Mouse (Mus musculus) heart, embryonic 11.5 days (tissue): ENCODE data around the gene Szrd1. TPM values are rescaled to one million over a fixed set of nuclear protein-coding genes. Genes with fewer than 3 reads are reported as not detected.
"Not testable (repeated sequence)": the region's sequence is repeated elsewhere in the genome, so short reads cannot be mapped to it uniquely, and the experiment has no call there.

Experiments
- ATAC-seq: fragments of 200-750 bp; cut with Nextera tagmentation; replicated peaks from 2 replicates; pipeline ENCODE4 v1.8.0; 2017; ENCODE audit warnings: moderate library complexity; ENCODE audit not compliant: insufficient number of reproducible peaks, low FRiP score, low TSS enrichment
- H3K27ac ChIP-seq: fragments of 300-500 bp; sonication (generic); 2 replicates; pipeline ENCODE4 v1.5.1; 2014; ENCODE audit warnings: mild to moderate bottlenecking, low read depth, low read length
- H3K27me3 ChIP-seq: fragments of 300-500 bp; sonication (generic); 2 replicates; pipeline ENCODE4 v1.6.1; 2014; ENCODE audit warnings: mild to moderate bottlenecking, low read length, mixed read lengths; ENCODE audit not compliant: control insufficient read depth, insufficient read depth
- H3K36me3 ChIP-seq: fragments of 300-500 bp; sonication (generic); 2 replicates; pipeline ENCODE4 v1.6.1; 2014; ENCODE audit warnings: mild to moderate bottlenecking, low read length, moderate library complexity, mixed read lengths; ENCODE audit not compliant: control insufficient read depth, insufficient read depth
- H3K4me1 ChIP-seq: fragments of 300-500 bp; sonication (generic); 2 replicates; pipeline ENCODE4 v1.6.1; 2014; ENCODE audit warnings: low read length; ENCODE audit not compliant: control insufficient read depth, insufficient read depth
- H3K4me2 ChIP-seq: fragments of 300-500 bp; sonication (generic); 2 replicates; pipeline ENCODE4 v1.6.1; 2014; ENCODE audit warnings: mild to moderate bottlenecking, moderate library complexity
- H3K4me3 ChIP-seq: fragments of 300-500 bp; sonication (generic); 2 replicates; pipeline ENCODE4 v1.5.1; 2014; ENCODE audit warnings: low read depth, low read length
- H3K9ac ChIP-seq: fragments of 300-500 bp; sonication (generic); 2 replicates; pipeline ENCODE4 v1.6.1; 2014; ENCODE audit warnings: mild to moderate bottlenecking, low read depth, low read length, moderate library complexity
- H3K9me3 ChIP-seq: fragments of 300-500 bp; sonication (generic); replicated peaks from 2 replicates; pipeline ENCODE4 v1.6.1; 2016; ENCODE audit warnings: low read length; ENCODE audit not compliant: control insufficient read depth
- WGBS: fragments of 180-500 bp; shearing (Covaris S2); extraction: QIAGEN DNeasy Blood & Tissue Kit; methylation state at CpG from one replicate; pipeline ENCODE4 v1.1.7; 2014; ENCODE audit not compliant: insufficient replicate concordance; 5-methylcytosine and 5-hydroxymethylcytosine counted together
- polyA plus RNA-seq: library from polyadenylated mRNA; unstranded; fragments of >200 nt; fragmentation: Nextera tagmentation; extraction: Ambion mirVana; gene quantifications from 2 replicates; pipeline ENCODE4 v1.2.1, GENCODE M21; 2014

The Szrd1 gene
- polyA plus RNA-seq, 1 experiment from 2014 or later: 25.7 TPM

DNA sequence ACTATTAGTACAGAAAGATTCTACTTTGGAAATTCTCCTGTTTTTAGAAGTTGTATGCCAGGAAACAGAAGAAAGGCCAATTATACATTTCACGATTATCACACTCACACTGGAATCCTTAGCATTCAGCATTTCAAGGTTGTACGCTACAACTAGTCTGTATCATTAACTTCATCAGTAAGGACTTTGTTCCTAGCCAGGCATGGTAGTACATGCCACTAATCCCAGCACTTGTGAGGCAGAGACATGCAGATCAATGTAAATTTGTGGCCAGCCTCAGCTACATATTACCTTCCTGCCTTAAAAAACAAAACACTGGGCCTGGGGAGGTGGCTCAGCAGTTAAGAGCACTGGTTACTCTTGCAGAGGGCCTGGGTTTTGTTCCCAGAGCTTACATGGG lies 19.0 kb upstream of the Szrd1 start:
- H3K36me3 ChIP-seq: no peaks in the 10 kb centered on the region
- no peaks in the 10 kb centered on the region for H3K9me3 ChIP-seq
- H3K4me1 ChIP-seq: peaks cover 11% of the 10 kb centered on the region
- H3K4me2 ChIP-seq: no peak overlapping the region
- H3K27ac ChIP-seq: no peak overlapping the region
- H3K9ac ChIP-seq: no peak overlapping the region
- no peak for ATAC-seq
- WGBS: 70% methylated on average over 2 of the region's 2 CpGs
- no peak overlapping the region for H3K4me3 ChIP-seq
- no peaks in the 10 kb centered on the region for H3K27me3 ChIP-seq

DNA sequence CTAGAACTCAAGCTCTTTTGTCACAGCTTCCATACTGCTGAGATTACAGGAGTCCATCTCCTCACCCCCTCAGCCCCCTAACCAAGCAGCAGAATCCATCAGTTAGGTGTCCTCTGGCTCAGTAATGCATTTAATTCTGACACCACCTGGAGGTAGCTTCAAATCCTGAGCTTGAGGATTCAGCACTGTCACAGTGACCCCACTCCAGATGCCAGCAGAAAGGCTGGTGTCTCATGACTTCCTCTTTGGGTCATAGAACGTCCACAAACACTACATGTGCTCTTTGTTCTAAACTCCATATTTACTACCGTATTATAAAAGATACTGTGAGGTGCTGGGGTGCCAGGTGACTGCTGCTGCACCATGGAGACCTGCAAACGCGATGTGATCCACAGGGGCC lies 17.9 kb upstream of the Szrd1 start:
- WGBS: 74% methylated on average over 4 of the region's 4 CpGs

DNA sequence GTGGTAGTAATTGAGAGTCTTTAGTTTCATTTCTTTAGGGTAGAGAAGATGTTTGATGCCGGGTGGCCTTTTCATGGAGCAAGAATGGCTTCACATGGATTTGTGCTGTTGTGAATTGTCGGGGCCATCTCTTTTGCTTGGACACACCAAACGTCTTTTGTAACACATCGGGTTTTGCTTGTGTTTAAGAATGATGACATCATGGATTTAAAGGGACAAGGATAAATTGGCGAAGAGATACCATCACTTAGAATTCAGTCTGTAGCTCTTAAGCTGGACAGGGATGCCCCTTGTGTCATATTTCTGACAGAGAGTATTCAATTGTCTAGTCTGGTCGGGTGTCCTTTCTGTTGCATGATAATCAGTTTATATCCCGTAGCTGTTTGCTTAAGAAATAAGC lies 9.5 kb upstream of the Szrd1 start:
- Histone ChIP-seq H3K27me3 (no peaks in the 10 kb centered on the region), H3K9ac (peak overlapping the region; percentile 97), H3K4me3 (peak overlapping the region; percentile 99), H3K4me1 (peaks cover 20% of the 10 kb centered on the region), H3K36me3 (no peaks in the 10 kb centered on the region), H3K27ac (no peak overlapping the region), H3K4me2 (peak overlapping the region; percentile 92), H3K9me3 (no peaks in the 10 kb centered on the region)
- WGBS: 39% methylated on average over 7 of the region's 7 CpGs
- ATAC-seq: no peak

More for the DNA sequence above, 17.9 kb upstream of the Szrd1 start:
- Histone ChIP-seq H3K27me3 (no peaks in the 10 kb centered on the region), H3K9ac (no peak overlapping the region; the same call in 1 of the 2 replicates), H3K9me3 (no peaks in the 10 kb centered on the region), H3K4me2 (no peak overlapping the region), H3K4me3 (no peak overlapping the region), H3K36me3 (no peaks in the 10 kb centered on the region), H3K4me1 (peaks cover 15% of the 10 kb centered on the region), H3K27ac (no peak overlapping the region)
- ATAC-seq: no peak

DNA sequence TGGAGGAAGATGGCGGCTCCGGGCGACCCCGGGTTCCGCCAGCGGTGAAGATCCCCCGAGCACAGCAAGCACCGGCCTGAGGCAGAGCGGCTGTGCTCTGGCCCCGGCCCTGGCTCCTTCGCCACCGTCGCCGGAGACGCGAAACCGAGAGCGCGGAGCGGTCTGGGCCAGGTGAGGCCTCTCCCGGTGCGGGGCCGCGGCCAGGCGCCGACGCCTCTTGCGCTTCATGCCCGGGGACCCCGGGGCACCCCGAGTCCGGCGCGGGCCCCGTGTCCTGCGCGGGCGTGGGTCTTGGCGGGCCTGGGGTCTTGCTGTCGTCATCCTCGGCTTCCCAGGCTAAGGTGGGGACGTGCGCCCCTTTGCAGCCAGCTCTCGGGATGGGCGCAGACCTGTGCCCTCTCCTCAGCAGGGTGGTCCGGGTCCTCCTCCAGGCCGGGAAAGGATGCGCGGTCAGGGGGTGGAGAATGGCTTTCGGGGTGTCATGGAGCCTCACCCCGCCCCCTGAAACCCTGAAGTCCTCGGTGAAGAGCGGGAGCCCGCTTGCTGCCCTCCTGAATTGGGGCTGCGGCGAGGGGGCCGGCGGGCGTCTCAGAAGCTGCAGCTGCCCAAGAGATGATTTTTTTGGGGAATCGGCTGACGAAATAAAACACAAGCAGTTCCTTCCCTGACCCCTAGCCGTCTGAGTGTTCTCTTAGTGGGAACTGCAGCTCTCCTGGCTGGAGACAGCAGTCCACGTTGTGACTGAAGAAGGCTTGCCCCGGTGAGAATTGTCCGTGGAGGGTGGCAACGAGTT lies 8.6 kb upstream of the Szrd1 start:
- no peaks in the 10 kb centered on the region for H3K36me3 ChIP-seq
- peaks cover 20% of the 10 kb centered on the region for H3K4me1 ChIP-seq
- WGBS: under 1% methylated on average over 55 of the region's 66 CpGs
- H3K4me3 ChIP-seq: peak overlapping the region; percentile 99
- H3K9ac ChIP-seq: peak overlapping the region; percentile 97
- peak; percentile 64 for ATAC-seq
- no peaks in the 10 kb centered on the region for H3K9me3 ChIP-seq
- H3K4me2 ChIP-seq: peak overlapping the region; percentile 92
- H3K27ac ChIP-seq: peak overlapping the region; percentile 81
- H3K27me3 ChIP-seq: no peaks in the 10 kb centered on the region

DNA sequence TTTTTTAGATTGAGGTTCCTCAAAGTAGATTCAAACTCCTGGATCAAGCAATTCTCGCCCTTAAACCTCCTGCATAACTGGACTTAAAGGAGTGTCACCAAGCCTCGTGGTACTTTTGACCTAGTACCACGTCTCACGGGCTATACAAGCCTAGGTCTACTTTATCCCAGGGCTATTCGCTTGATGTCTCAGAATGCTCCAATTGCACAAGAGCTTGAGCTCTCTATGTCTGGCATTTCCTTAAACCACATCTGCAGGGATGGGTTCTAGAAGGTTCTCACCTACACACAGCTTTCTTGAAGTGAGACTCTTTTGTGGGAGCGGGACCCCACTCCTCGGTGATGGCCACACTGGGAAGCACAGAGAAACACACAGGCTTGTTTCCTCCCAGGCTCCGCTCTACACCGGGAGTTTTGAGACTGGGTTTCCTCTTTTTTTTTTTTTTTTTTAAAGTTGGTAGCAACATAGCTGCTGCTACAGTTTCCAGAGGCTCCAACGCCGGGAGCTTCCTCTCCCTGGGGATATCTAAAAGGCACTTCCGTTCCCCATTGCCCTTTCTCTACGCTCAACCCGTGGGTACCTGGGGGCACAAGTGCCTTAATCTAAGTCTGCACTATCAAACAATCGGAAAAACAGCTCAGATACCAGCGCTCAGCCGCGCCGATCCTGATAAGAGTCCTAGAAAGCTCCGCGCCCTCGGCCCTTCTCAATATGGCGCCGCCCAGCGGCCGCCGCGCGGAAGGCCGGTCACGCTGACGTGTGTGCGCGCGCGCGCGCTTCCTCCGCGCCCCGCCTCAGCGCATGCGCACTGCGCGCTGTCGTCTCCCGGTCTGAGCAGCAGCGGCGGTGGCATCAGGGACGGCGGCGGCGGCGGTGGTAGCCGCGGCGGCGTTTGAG lies 7.8 kb upstream of the Szrd1 start, which contains the start of gene Fbxo42:
TSS of gene Fbxo42 (plus strand) at position 802 of the 897 bp plus-strand sequence.
- H3K36me3 ChIP-seq: no peaks in the 10 kb centered on the region
- WGBS: 8% methylated on average over 54 of the region's 58 CpGs
- H3K4me1 ChIP-seq: peaks cover 15% of the 10 kb centered on the region
- peak within 1 kb of the TSS; percentile 81 for H3K27ac ChIP-seq
- H3K4me3 ChIP-seq: peak within 1 kb of the TSS; percentile 99
- no peaks in the 10 kb centered on the region for H3K27me3 ChIP-seq
- peak within 1 kb of the TSS; percentile 92 for H3K4me2 ChIP-seq
- no peaks in the 10 kb centered on the region for H3K9me3 ChIP-seq
- H3K9ac ChIP-seq: peak within 1 kb of the TSS; percentile 97
- ATAC-seq: peak; percentile 84

DNA sequence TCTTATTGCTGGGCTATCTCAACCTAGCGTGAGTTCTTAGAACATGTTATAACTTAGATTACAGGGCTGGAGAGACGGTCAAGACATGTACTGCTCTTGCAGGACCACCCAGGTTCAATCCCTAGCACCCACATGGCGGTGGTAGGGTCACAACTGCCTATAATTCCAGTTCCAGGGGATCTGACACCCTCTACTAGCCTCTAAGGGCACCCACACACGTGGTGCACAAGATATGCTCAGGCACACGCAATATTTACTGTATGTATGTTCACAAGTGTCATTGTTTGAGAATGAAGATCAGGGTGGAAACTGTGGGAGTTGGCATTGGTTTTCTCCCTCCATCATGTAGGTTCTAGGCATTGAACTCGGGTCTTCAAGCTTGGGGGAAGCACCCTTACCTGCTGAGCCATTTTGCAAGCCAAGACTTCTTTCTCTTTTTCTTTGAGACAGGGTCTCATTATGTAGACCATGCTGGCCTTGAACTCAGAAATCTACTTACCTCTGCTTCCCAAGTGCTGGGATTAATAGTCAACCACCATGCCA lies 7.0 kb upstream of the Szrd1 start:
- H3K4me3 ChIP-seq: no peak overlapping the region
- no peaks in the 10 kb centered on the region for H3K9me3 ChIP-seq
- peak overlapping the region; percentile 92 for H3K4me2 ChIP-seq
- H3K27ac ChIP-seq: no peak overlapping the region
- WGBS: 88% methylated on average over 6 of the region's 6 CpGs
- H3K9ac ChIP-seq: no peak overlapping the region
- ATAC-seq: no peak
- H3K27me3 ChIP-seq: no peaks in the 10 kb centered on the region
- peaks cover 9% of the 10 kb centered on the region for H3K4me1 ChIP-seq
- no peaks in the 10 kb centered on the region for H3K36me3 ChIP-seq

DNA sequence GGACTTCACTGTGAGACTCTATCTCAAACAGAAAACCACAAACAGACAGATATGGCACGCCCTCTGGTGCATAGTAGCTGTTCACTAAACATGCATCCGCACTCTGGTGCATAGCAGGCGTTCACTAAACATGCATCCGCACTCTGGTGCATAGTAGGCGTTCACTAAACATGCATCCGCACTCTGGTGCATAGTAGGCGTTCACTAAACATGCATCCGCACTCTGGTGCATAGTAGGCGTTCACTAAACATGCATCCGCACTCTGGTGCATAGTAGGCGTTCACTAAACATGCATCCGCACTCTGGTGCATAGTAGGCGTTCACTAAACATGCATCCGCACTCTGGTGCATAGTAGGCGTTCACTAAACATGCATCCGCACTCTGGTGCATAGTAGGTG lies 5.5 kb upstream of the Szrd1 start:
- H3K27me3 ChIP-seq, H3K9ac ChIP-seq, H3K36me3 ChIP-seq, H3K27ac ChIP-seq, H3K9me3 ChIP-seq, H3K4me3 ChIP-seq, H3K4me1 ChIP-seq, ATAC-seq, H3K4me2 ChIP-seq: not testable (repeated sequence)
- 91% methylated on average over 9 of the region's 16 CpGs for WGBS

DNA sequence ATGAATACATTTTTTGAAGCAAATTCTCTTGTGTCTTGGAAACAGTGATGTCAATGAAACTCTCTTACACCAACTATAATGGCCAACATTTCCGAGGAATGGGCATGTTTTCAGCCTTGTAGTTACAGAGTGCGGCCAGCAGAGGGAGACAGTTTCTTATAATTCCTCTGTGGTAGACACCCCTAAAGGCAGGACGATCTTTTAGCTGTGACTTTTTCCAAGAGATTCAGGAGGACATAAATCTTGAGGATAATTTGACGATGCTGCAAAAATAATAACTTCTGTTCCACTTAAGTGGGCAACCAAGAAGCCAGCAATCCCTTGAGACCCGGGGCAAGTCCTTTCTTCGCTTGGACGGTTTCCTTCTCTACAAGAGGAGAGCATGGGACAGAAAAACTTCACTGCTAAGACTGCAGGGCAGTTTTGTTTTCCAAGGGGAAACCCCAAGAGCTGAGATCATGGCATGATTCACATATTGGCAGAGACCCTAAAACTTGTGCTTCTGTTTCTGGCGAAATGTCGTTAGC lies 2.8 kb upstream of the Szrd1 start:
- Histone ChIP-seq H3K4me1 (peaks cover 3% of the 10 kb centered on the region; the same call in 1 of the 2 replicates), H3K36me3 (no peaks in the 10 kb centered on the region), H3K4me2 (peak overlapping the region; percentile 41), H3K27me3 (no peaks in the 10 kb centered on the region), H3K9me3 (no peaks in the 10 kb centered on the region), H3K27ac (no peak overlapping the region), H3K9ac (no peak overlapping the region), H3K4me3 (no peak overlapping the region)
- 26% methylated on average over 9 of the region's 9 CpGs for WGBS
- ATAC-seq: no peak
